Mouse (Mus musculus) common myeloid progenitor, adult 5-6 weeks (primary cell): ENCODE results near the gene Ndufv3. TPM values are rescaled to one million over a fixed set of nuclear protein-coding genes. Genes with fewer than 3 reads are reported as not detected.

Experiments
- total RNA-seq: library from RNA; stranded (forward); fragments of 200-1000, 187-1606 nt; gene quantifications from 2 replicates; pipeline ENCODE4 v1.2.3, GENCODE M21; 2017

The Ndufv3 gene
- total RNA-seq, 1 experiment from 2014 or later = 182 TPM

Other genes with a start within 250 kb of the Ndufv3 start
- not detected in 2 replicates for gene Rsph1, start 242.7 kb upstream of the Ndufv3 start, total RNA-seq
- gene Slc37a1, start 233.3 kb upstream of the Ndufv3 start, total RNA-seq = 9.4 and 10.7 TPM in 2 replicates
- gene Pde9a, start 133.9 kb upstream of the Ndufv3 start, total RNA-seq = not detected in 2 replicates
- gene Wdr4, start 135 bp upstream of the Ndufv3 start, total RNA-seq = 15.1 and 18.3 TPM in 2 replicates
- 23.1 and 25.1 TPM in 2 replicates for gene Pknox1, start 44.6 kb downstream of the Ndufv3 start, total RNA-seq
- 2.9 TPM in 1 of 2 replicates, not detected in the other for gene Cbs, start 117.1 kb downstream of the Ndufv3 start, total RNA-seq
- gene U2af1, start 138.8 kb downstream of the Ndufv3 start, total RNA-seq = 257 and 274 TPM in 2 replicates
- not detected in 2 replicates for gene Cryaa, start 157.7 kb downstream of the Ndufv3 start, total RNA-seq